Mouse (Mus musculus) hematopoietic multipotent progenitor cell, adult 10-12 weeks (in vitro differentiated cells): ENCODE data around the gene Caml. TPM values are rescaled to one million over a fixed set of nuclear protein-coding genes. Genes with fewer than 3 reads are reported as not detected.

Experiments used
- polyA plus RNA-seq: library from polyadenylated mRNA; stranded (reverse); fragments of >175 nt; gene quantifications from 2 replicates; pipeline ENCODE4 v1.2.3, GENCODE M21; 2012; ENCODE audit warnings: low replicate concordance

The Caml gene
- 19.9 and 30.4 TPM in 2 replicates for polyA plus RNA-seq

GRCm38 (mm10) chr13:55622649-55623541 is at the start of gene Caml:
Gene Caml (plus strand): TSS chr13:55623005.

GRCm38 (mm10) chr13:55573432-55573831 is 49.4 kb upstream of the Caml start, which contains the start of gene Tmed9:
Gene Tmed9 (plus strand): TSS chr13:55573732.

DNA sequence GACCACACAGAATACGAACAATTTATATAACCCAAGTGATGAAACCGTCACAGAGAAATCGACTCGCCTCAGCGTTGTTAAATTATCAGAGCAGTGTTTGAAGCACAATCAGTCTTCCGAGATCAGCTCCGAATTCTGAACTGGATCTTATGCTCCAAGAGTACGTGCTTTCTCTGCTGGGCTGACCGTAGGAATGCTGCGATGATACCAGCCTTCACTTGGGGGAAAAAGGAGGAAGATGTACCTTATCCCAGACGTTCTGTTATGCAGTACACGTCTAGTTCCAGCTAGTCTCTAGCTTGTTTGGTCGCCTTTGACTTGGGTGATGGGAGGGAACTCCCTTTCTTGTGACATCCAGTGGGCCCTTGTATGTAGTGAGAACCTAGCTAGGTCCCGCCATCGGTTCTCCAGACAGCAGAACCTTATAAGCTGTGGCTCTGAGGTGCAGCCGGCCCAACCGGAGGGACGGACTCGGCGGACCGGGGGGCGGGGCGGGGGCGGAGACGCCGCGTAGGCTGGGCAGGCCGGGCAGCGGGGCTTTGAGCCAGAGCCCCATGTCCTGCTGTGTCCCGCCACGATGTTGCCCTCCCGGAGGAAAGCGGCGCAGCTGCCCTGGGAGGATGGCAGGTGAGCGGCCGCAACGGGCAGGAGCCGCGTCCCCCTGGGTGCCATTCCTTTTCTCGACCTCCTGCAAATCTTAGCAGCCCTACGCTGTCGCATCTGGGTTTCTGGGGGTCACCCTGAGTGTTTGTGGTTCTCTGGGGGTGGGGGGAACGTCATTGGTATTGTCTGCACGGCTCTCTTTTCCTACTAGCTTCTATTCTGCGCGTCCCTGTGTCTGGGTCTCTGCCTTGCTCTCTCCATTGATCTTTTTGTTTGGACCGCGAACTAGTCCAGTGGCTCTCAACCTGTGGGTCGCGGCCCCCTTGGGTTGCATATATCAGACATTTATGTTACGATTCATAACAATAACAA is 23.0 kb upstream of the Caml start, which contains the start of gene B4galt7:
Gene B4galt7, plus strand, starts transcription at position 331 of the 975 bp plus-strand sequence.

DNA sequence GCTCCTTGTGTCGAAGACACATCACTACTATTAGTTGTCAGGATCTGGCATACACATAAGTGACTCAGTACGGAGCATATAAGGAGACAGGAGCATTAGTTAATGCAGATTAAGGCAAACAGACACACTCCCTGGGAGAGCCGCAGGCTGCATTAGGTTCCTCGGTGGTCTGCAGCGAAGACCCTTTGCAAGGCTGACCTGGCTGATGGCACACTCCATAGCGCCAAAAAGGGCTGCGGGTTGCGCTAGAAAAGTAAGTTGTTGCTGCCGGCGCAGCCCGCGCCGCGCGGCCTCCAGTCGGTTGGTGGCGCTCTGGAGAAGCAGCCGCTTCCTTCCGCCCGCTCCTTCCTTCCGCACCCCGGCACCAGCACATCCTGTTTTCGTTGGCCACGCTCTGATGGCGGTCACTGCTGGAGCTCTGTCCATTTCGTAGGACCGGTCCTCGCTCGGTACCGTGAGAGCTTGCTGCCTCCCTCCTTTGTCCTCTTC is 11.9 kb downstream of the Caml start, which contains the start of gene Ddx46:
Gene Ddx46, plus strand, starts transcription at position 389 of the 489 bp plus-strand sequence.

Other genes starting within 250 kb of the Caml start
- 0.49 and 0.69 TPM in 2 replicates for gene Slc34a1, start 224.8 kb upstream of the Caml start, polyA plus RNA-seq
- not detected in 2 replicates for gene Pfn3, start 207.8 kb upstream of the Caml start, polyA plus RNA-seq
- 0.29 TPM in 2 replicates for gene F12, start 196.2 kb upstream of the Caml start, polyA plus RNA-seq
- gene Grk6, start 177.9 kb upstream of the Caml start, polyA plus RNA-seq = 242 and 271 TPM in 2 replicates
- gene Prr7, start 158.7 kb upstream of the Caml start, polyA plus RNA-seq = 16.2 and 61.9 TPM in 2 replicates
- gene Dbn1, start 134.9 kb upstream of the Caml start, polyA plus RNA-seq = 7.9 and 12.5 TPM in 2 replicates
- gene Pdlim7, start 109.3 kb upstream of the Caml start, polyA plus RNA-seq = 67.1 and 113 TPM in 2 replicates
- 740 and 1,822 TPM in 2 replicates for gene Dok3, start 93.7 kb upstream of the Caml start, polyA plus RNA-seq
- 103 and 109 TPM in 2 replicates for gene Ddx41, start 86.3 kb upstream of the Caml start, polyA plus RNA-seq
- gene Fam193b, start 51.9 kb upstream of the Caml start, polyA plus RNA-seq = 114 and 272 TPM in 2 replicates
- 85.5 and 140 TPM in 2 replicates for gene Tmed9, start 49.3 kb upstream of the Caml start, polyA plus RNA-seq
- 29.7 and 36.1 TPM in 2 replicates for gene B4galt7, start 23.1 kb upstream of the Caml start, polyA plus RNA-seq
- 16.8 and 28.2 TPM in 2 replicates for gene Ddx46, start 12.0 kb downstream of the Caml start, polyA plus RNA-seq
- 20.4 and 22.0 TPM in 2 replicates for gene B230219D22Rik, start 70.1 kb downstream of the Caml start, polyA plus RNA-seq
- gene Txndc15, start 91.6 kb downstream of the Caml start, polyA plus RNA-seq = 16.9 and 38.0 TPM in 2 replicates
- 27.3 and 39.0 TPM in 2 replicates for gene Pcbd2, start 104.4 kb downstream of the Caml start, polyA plus RNA-seq
- gene Catsper3, start 161.6 kb downstream of the Caml start, polyA plus RNA-seq = not detected in 2 replicates
- gene Pitx1, start 213.2 kb downstream of the Caml start, polyA plus RNA-seq = not detected in 2 replicates